Mouse (Mus musculus): ENCODE results near the gene Nxf1. TPM values are rescaled to one million over a fixed set of nuclear protein-coding genes. Genes with fewer than 3 reads are reported as not detected.
"Not testable (repeated sequence)": the region's sequence is repeated elsewhere in the genome, so short reads cannot be mapped to it uniquely, and the experiment has no call there.

Gene Nxf1
- polyA plus RNA-seq, 1 experiment from 2014 or later, result 192 TPM

GRCm38 (mm10) chr19:8715868-8716766 is 40.8 kb upstream of the Nxf1 start:
- Histone ChIP-seq H3K9me3 (replicated peaks) (no peaks in the 10 kb centered on the region), H3K9ac (no peak overlapping the region), H3K4me1 (peaks cover 22% of the 10 kb centered on the region), H3K27me3 (no peaks in the 10 kb centered on the region), H3K4me2 (replicated peaks) (no peak overlapping the region), H3K27ac (replicated peaks) (no peak overlapping the region), H3K36me3 (0 out of 2 replicates have a peak, but pooled peaks cover 5% of the 10 kb centered on the region), H3K4me3 (replicated peaks) (no peak overlapping the region)
- WGBS, result 80% methylated on average over 10 of the region's 10 CpGs
- ATAC-seq (ENCODE audit: insufficient number of reproducible peaks, low FRiP score, low TSS enrichment, low read depth), result no peak

- WGBS, result 79% methylated on average over 8 of the region's 10 CpGs
- no peaks in the 10 kb centered on the region for H3K36me3 ChIP-seq
- no peak overlapping the region for H3K9ac ChIP-seq
- H3K4me2 ChIP-seq (replicated peaks), result no peak overlapping the region
- ATAC-seq (ENCODE audit: insufficient number of reproducible peaks, low FRiP score, low TSS enrichment, low read depth), result no peak
- peaks cover 22% of the 10 kb centered on the region for H3K4me1 ChIP-seq
- no peak overlapping the region for H3K27ac ChIP-seq (replicated peaks)
- H3K27me3 ChIP-seq, result no peaks in the 10 kb centered on the region
- no peak overlapping the region for H3K4me3 ChIP-seq (replicated peaks)
- no peaks in the 10 kb centered on the region for H3K9me3 ChIP-seq (replicated peaks)
Observed at GRCm38 (mm10) chr19:8716767-8717475, 40.0 kb upstream of the Nxf1 start.

GRCm38 (mm10) chr19:8718357-8718756 is 38.5 kb upstream of the Nxf1 start:
- Histone ChIP-seq H3K27me3 (no peaks in the 10 kb centered on the region), H3K27ac (replicated peaks) (no peak overlapping the region), H3K4me2 (replicated peaks) (no peak overlapping the region), H3K9ac (no peak overlapping the region), H3K4me3 (replicated peaks) (no peak overlapping the region), H3K4me1 (peaks cover 20% of the 10 kb centered on the region), H3K9me3 (replicated peaks) (no peaks in the 10 kb centered on the region), H3K36me3 (no peaks in the 10 kb centered on the region)
- WGBS, result 59% methylated on average over 3 of the region's 3 CpGs
- ATAC-seq (ENCODE audit: insufficient number of reproducible peaks, low FRiP score, low TSS enrichment, low read depth), result no peak

GRCm38 (mm10) chr19:8719037-8719436 is 37.8 kb upstream of the Nxf1 start:
- H3K4me2 ChIP-seq (replicated peaks); ATAC-seq (ENCODE audit: insufficient number of reproducible peaks, low FRiP score, low TSS enrichment, low read depth); H3K27ac ChIP-seq (replicated peaks): not testable (repeated sequence)

GRCm38 (mm10) chr19:8721378-8721777 is 35.5 kb upstream of the Nxf1 start:
- Histone ChIP-seq H3K27me3 (no peaks in the 10 kb centered on the region), H3K4me2 (replicated peaks) (no peak overlapping the region), H3K4me3 (replicated peaks) (peak overlapping the region; percentile 79; the same call in 1 of the 2 replicates), H3K9ac (no peak overlapping the region), H3K9me3 (replicated peaks) (no peaks in the 10 kb centered on the region), H3K27ac (replicated peaks) (no peak overlapping the region), H3K36me3 (peaks cover 21% of the 10 kb centered on the region), H3K4me1 (peaks cover 29% of the 10 kb centered on the region)
- WGBS, result 71% methylated on average over 1 of the region's 1 CpGs
- no peak for ATAC-seq (ENCODE audit: insufficient number of reproducible peaks, low FRiP score, low TSS enrichment, low read depth)

More at GRCm38 (mm10) chr19:8719037-8719436, 37.8 kb upstream of the Nxf1 start:
- not testable (repeated sequence) for H3K9me3 ChIP-seq (replicated peaks); H3K9ac ChIP-seq; H3K27me3 ChIP-seq; H3K36me3 ChIP-seq; H3K4me3 ChIP-seq (replicated peaks)
- peaks cover 17% of the 10 kb centered on the region for H3K4me1 ChIP-seq

GRCm38 (mm10) chr19:8722021-8722420 is 34.9 kb upstream of the Nxf1 start:
- peak overlapping the region; percentile 89 for H3K9ac ChIP-seq
- H3K4me2 ChIP-seq (replicated peaks), result peak overlapping the region; percentile 50
- no peak for ATAC-seq (ENCODE audit: insufficient number of reproducible peaks, low FRiP score, low TSS enrichment, low read depth)
- 46% methylated on average over 4 of the region's 4 CpGs for WGBS
- peak overlapping the region; percentile 79 for H3K4me3 ChIP-seq (replicated peaks)
- H3K27me3 ChIP-seq, result no peaks in the 10 kb centered on the region
- H3K36me3 ChIP-seq, result peaks cover 27% of the 10 kb centered on the region
- no peaks in the 10 kb centered on the region for H3K9me3 ChIP-seq (replicated peaks)
- 0 out of 2 replicates have a peak overlapping the region, but pooled peaks have one; percentile 97 for H3K27ac ChIP-seq (replicated peaks)
- peaks cover 29% of the 10 kb centered on the region for H3K4me1 ChIP-seq

GRCm38 (mm10) chr19:8722559-8722906 is 34.3 kb upstream of the Nxf1 start:
- H3K9ac ChIP-seq, result peak overlapping the region; percentile 89
- H3K4me1 ChIP-seq, result peaks cover 29% of the 10 kb centered on the region
- H3K27ac ChIP-seq (replicated peaks), result peak overlapping the region; percentile 97
- H3K4me2 ChIP-seq (replicated peaks), result peak overlapping the region; percentile 50
- H3K9me3 ChIP-seq (replicated peaks), result no peaks in the 10 kb centered on the region
- 0% methylated on average over 5 of the region's 5 CpGs for whole genome bisulfite sequencing
- ATAC-seq (ENCODE audit: insufficient number of reproducible peaks, low FRiP score, low TSS enrichment, low read depth), result no peak
- H3K4me3 ChIP-seq (replicated peaks), result peak overlapping the region; percentile 79
- peaks cover 27% of the 10 kb centered on the region for H3K36me3 ChIP-seq
- no peaks in the 10 kb centered on the region for H3K27me3 ChIP-seq

- H3K9me3 ChIP-seq (replicated peaks), result no peaks in the 10 kb centered on the region
- H3K27ac ChIP-seq (replicated peaks), result peak within 1 kb of the TSS; percentile 97
- ATAC-seq (ENCODE audit: insufficient number of reproducible peaks, low FRiP score, low TSS enrichment, low read depth), result peak; percentile 97
- H3K9ac ChIP-seq, result peak within 1 kb of the TSS; percentile 99
- peaks cover 27% of the 10 kb centered on the region for H3K36me3 ChIP-seq
- no peaks in the 10 kb centered on the region for H3K27me3 ChIP-seq
- peak within 1 kb of the TSS; percentile 79 for H3K4me3 ChIP-seq (replicated peaks)
- H3K4me1 ChIP-seq, result peaks cover 29% of the 10 kb centered on the region
- WGBS, result under 1% methylated on average over 50 of the region's 50 CpGs
- H3K4me2 ChIP-seq (replicated peaks), result peak within 1 kb of the TSS; percentile 58
Observed at GRCm38 (mm10) chr19:8722907-8723573, 33.8 kb upstream of the Nxf1 start, which contains the start of gene Slc3a2. Slc3a2 (minus strand) TSS chr19:8723369.

- under 1% methylated on average over 20 of the region's 20 CpGs for WGBS
- Histone ChIP-seq H3K4me1 (peaks cover 29% of the 10 kb centered on the region), H3K4me2 (replicated peaks) (peak overlapping the region; percentile 58), H3K27ac (replicated peaks) (peak overlapping the region; percentile 91), H3K9me3 (replicated peaks) (no peaks in the 10 kb centered on the region), H3K27me3 (no peaks in the 10 kb centered on the region), H3K36me3 (peaks cover 27% of the 10 kb centered on the region), H3K4me3 (replicated peaks) (peak overlapping the region; percentile 79), H3K9ac (peak overlapping the region; percentile 99)
- no peak for ATAC-seq (ENCODE audit: insufficient number of reproducible peaks, low FRiP score, low TSS enrichment, low read depth)
Observed at GRCm38 (mm10) chr19:8723574-8724346, 33.1 kb upstream of the Nxf1 start.

- Histone ChIP-seq H3K9me3 (replicated peaks) (no peaks in the 10 kb centered on the region), H3K27me3 (no peaks in the 10 kb centered on the region), H3K36me3 (peaks cover 27% of the 10 kb centered on the region), H3K4me3 (replicated peaks) (peak overlapping the region; percentile 79), H3K27ac (replicated peaks) (peak overlapping the region; percentile 91), H3K4me1 (peaks cover 29% of the 10 kb centered on the region), H3K9ac (peak overlapping the region; percentile 99), H3K4me2 (replicated peaks) (peak overlapping the region; percentile 58)
- no peak for ATAC-seq (ENCODE audit: insufficient number of reproducible peaks, low FRiP score, low TSS enrichment, low read depth)
- 4% methylated on average over 2 of the region's 2 CpGs for WGBS
Observed at GRCm38 (mm10) chr19:8724392-8724791, 32.5 kb upstream of the Nxf1 start.
